Mouse (Mus musculus): ENCODE measurements around the gene Mboat2.

The Mboat2 gene

GRCm38 (mm10) chr12:24944597-24944996, 113.9 kb downstream of the Mboat2 start:
- in situ Hi-C loops (cut with MboI, MseI), result no loop called here

DNA sequence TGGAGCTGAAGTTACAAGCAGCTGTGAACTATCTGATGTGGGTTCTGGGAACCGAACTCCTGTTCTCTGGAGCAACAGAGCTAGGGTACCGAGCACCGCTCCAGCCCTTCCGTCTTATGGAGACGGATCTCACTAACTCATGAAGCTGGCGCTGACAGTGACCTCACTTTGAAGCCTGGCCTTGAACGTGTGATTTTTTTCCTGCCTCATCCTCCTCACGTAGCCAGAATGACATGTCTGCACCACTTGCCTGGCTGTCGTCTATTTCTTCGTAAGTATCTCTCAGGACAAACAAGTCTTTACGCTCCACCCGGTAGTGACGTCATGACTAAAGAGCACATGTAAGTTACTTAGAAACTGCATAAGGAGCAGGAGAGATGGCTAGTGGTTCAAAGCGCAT, 116.4 kb downstream of the Mboat2 start:
- in situ Hi-C loops (cut with MboI, MseI), result loop anchor here (5.0 kb wide), 1 partner anchor 230 kb away; no protein-coding TSS in a partner anchor

- in situ Hi-C loops (cut with MboI, MseI), result loop anchor here (5.0 kb wide), 1 partner anchor 231 kb away; no protein-coding TSS in a partner anchor
Observed at GRCm38 (mm10) chr12:24948344-24948743, 117.7 kb downstream of the Mboat2 start.

DNA sequence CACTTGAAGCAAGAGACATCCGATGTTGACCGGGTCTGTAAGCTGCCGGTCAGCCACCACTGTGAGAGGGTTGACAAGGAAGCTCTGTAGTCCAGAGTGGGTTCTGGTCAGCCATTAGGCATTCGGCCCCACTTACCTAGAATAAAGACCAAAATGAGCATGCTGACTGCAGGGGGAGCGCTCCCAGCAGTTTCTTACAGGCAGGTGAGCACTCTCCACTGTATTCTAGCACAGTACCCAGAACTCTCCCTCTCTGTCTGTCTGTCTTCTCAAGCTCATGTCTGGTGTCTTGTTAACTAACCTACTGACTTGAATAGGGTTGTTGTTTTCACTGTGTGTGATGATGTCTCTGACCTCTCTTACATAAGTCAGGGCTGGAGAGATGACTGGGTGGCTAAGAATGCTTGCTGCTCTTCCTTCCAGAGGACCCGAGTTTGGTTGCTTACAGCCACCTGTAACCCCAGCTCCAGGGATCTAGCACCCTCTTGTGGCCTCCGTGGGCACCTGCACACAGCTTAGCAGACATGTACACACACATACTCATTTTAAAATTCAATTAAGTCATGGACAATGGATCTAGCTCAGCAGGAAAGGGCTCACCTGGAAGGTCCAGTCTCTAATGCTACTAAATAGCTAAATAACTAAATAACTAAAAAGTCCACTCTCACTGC, 119.8 kb downstream of the Mboat2 start:
- in situ Hi-C loops (cut with MboI, MseI), result no loop called here

GRCm38 (mm10) chr12:24952147-24952546, 121.5 kb downstream of the Mboat2 start:
- in situ Hi-C loops (cut with MboI, MseI), result no loop called here

DNA sequence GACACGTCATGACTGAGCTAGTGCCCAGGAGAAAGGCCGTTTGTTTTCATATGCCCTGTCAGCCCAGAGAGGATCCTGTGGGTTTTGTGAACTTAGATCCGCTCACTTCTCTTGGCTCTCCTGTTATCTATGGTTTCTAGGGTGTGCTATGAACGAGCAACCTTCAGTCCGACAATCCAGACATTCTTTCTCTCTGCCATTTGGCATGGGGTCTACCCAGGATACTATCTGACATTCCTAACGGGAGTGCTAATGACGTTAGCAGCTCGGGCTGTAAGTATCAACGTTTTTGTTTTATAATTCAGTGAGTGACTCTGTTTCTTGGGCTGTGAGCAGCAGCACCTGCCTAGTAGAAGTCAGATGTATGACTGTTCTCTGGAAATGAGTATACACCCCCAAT, 124.5 kb downstream of the Mboat2 start:
- in situ Hi-C loops (cut with MboI, MseI), result no loop called here

- in situ Hi-C loops (cut with MboI, MseI), result no loop called here
Observed at GRCm38 (mm10) chr12:24958526-24958925, 127.8 kb downstream of the Mboat2 start.

DNA sequence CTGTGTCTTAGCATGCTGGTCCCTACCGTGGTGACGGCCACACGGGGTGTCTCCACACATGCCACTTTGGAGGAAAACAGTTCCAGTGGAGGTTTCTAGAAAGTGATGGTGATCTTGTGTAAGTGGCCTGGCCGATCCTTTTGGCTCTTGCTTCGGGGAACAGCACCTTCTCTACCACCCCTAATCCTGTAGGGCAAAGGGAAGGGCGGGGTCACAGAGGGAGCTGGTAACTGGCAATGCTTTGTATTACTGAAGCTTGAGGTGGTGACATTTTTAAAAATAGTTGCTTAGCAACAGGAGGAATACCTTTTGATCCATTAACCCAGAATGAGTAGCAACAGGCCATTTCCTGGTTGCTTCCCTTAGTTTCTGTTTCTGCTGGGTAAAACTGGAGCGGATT, 131.1 kb downstream of the Mboat2 start:
- in situ Hi-C loops (cut with MboI, MseI), result no loop called here

- in situ Hi-C loops (cut with MboI, MseI), result no loop called here
Observed at GRCm38 (mm10) chr12:24962362-24962967, 131.8 kb downstream of the Mboat2 start.

DNA sequence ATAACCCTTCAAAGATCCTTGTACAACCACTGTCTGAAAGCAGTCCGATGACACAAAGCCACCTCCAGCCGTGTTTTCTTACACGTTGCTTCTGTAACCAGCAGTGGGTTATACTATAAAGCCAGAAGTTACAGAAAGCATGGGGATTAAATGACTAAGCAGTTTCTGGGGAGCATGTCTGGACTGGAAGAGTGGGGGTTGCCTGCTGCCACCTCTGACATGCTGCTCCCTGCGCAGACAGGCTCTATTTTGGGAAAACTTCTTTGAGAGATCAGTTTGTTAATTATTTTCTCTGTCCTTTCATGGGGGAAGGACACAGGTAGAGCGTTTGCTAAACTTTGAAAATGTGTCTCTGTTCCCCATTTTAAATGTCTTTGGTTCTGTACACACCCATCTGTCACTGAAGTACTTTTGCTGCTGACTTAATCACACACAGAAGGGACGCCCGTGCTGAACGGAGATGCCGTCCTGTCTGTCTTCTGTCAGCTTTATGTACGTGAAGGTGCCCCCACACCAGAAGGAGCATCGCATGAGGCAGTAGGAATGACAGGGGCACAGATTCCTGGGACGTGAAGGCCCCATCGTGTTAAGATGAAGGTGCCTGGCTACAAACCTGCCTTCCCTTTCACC, 132.8 kb downstream of the Mboat2 start:
- in situ Hi-C loops (cut with MboI, MseI), result no loop called here

DNA sequence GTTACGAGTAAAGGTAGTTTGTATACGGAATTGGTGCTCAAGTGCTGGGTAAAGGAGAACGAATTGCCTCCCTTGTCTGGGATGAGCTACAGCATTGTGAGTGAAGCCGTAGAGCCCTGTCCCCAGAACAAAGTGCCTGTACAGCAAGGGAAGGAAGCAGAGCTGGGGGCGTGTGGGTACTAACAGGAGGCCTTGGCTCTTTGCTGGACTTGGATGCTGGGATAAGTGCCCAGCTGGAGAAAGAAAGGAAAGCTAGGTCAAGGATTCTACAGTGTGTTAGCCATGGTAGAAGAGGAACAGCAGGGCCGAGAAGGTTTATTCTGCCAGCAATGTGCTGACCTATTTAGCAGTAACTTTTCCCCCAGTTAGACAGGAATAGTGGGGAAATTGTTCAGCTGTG, 134.7 kb downstream of the Mboat2 start:
- in situ Hi-C loops (cut with MboI, MseI), result no loop called here

GRCm38 (mm10) chr12:24966046-24966445, 135.4 kb downstream of the Mboat2 start:
- in situ Hi-C loops (cut with MboI, MseI), result no loop called here

- in situ Hi-C loops (cut with MboI, MseI), result no loop called here
Observed at GRCm38 (mm10) chr12:24971490-24972200, 141.0 kb downstream of the Mboat2 start.

DNA sequence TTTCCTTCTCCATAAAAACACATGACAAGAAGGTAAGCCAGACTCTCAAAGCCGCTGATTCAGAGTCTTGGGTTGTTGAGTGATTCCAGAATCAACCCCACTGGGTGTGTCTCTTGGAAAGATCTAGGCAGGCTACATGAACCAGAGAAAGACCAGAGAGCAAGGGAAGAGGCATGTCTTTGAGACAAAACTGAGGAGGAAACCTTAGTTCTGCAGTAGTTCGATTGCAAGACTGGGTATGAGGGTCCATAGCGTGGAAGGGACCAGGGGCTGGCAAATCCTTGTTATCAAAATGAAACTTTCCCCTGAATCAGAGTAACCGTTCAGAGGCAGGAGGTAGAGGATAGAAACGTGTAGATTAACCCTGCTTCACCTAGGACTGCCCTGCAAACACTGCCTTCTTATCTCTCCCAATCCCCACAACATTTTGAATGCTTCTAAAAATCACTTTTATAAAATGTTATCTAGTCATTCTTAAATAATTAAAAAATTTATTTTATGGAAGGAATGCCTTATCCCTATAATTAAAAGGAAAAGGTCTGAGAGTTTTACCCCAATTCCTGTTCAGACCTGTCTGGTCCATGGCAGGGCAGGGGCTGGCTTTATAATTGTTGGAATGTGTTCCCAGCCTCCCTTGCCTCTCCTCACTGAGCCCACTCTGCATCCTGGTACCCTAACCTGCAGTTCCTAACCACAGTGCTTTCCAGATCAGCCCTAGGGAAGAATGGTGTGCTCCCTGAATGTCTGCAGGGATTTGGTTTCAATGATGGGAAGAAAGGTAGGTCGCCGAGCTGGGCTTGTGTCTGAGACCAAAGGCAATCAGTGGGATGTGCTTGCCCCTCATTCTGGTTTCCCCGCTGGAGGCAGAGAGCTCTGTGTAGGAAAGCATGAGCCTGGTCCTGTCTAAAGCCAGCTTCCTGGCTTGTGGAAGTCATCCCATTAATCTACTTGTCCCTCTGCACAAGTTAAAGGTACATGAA, 142.0 kb downstream of the Mboat2 start:
- in situ Hi-C loops (cut with MboI, MseI), result no loop called here

- in situ Hi-C loops (cut with MboI, MseI), result no loop called here
Observed at GRCm38 (mm10) chr12:24973586-24973985, 142.9 kb downstream of the Mboat2 start.

GRCm38 (mm10) chr12:24974446-24975114, 143.9 kb downstream of the Mboat2 start, which contains the start of gene Kidins220:
Gene Kidins220 (plus strand): TSS chr12:24974925.
- in situ Hi-C loops (cut with MboI, MseI), result no loop called here

GRCm38 (mm10) chr12:24975115-24975733, 144.5 kb downstream of the Mboat2 start:
- in situ Hi-C loops (cut with MboI, MseI), result no loop called here

DNA sequence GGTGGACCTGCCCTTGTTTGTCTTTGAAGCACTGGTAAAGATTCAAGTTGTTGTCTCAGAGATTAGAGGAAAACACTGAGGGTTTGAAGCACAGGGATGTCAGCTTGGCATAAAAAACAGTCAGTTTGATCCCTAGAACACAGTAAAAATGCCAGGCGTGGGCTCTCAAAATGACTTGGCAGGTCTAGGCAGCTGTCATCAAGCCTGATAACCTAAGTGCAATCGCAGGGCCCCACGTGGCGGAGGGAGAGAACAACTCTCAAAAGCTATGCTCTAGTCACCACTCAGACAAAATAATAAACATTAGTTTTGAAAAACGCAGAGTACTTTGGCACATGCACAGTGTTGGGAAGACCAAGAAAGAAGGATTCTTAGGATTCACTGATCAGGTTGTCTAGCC, 154.5 kb downstream of the Mboat2 start:
- in situ Hi-C loops (cut with MboI, MseI), result no loop called here

DNA sequence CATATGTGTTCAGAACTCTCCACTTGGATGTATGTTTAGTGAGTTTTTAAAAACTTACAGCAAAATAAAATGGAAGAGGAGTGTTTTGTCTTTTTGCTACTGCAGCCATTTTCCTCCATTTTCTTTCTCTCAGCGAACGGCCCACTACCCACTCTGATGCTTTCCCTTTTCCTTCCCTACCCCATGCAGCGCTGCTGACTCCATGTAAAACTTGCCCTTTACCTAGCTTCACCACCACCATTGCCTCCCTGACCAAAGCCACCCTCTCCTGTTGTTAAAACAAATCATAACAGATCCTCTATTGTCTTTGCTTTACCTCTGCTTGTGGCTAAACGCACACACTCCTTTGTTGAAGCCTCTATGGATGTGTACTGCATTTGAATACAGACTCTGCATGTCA, 164.7 kb downstream of the Mboat2 start:
- in situ Hi-C loops (cut with MboI, MseI), result no loop called here

- in situ Hi-C loops (cut with MboI, MseI), result no loop called here
Observed at GRCm38 (mm10) chr12:25005350-25005749, 174.7 kb downstream of the Mboat2 start.
